ENCODE assay signal across 22 mouse cellular contexts in genomic region chr9:14753947-14754346, GRCm38 (mm10). TPM values are rescaled to one million over a fixed set of nuclear protein-coding genes. Genes with fewer than 3 reads are reported as not detected.
"Had no signal": no experiment of that assay in that cellular context is flagged by ENCODE, and none has a peak within 500 bp of the region (broad histone marks: within the 10 kb centered on the region; RNA-seq: fewer than 3 reads in every experiment).

No protein-coding gene starts in this region.

- H3K4me2 ChIP-seq: liver, embryonic 12.5 days; lung, embryonic 14.5 days; midbrain, embryonic 12.5 days; neural tube, embryonic 13.5 days; neural tube, embryonic 15.5 days had no signal

- H3K4me3 ChIP-seq: liver, embryonic 12.5 days; midbrain, embryonic 10.5 days; midbrain, embryonic 12.5 days; myocyte; neural tube, embryonic 13.5 days; neural tube, embryonic 15.5 days had no signal

- H3K36me3 ChIP-seq: liver, embryonic 12.5 days; midbrain, embryonic 10.5 days; midbrain, embryonic 12.5 days; neural tube, embryonic 13.5 days; neural tube, embryonic 15.5 days had no signal

- ATAC-seq: liver, embryonic 12.5 days; midbrain, embryonic 16.5 days had no signal

- H3K9ac ChIP-seq: liver, embryonic 12.5 days; liver, embryonic 14.5 days; lung, embryonic 14.5 days; midbrain, embryonic 12.5 days; neural tube, embryonic 13.5 days; neural tube, embryonic 15.5 days had no signal

- H3K27ac ChIP-seq: liver, embryonic 12.5 days; liver, embryonic 14.5 days; midbrain, embryonic 10.5 days; midbrain, embryonic 12.5 days; neural tube, embryonic 13.5 days; neural tube, embryonic 15.5 days had no signal

- H3K27me3 ChIP-seq: neural tube, embryonic 15.5 days had no signal

- H3K9me3 ChIP-seq: liver, embryonic 12.5 days; midbrain, embryonic 10.5 days; midbrain, embryonic 12.5 days; neural tube, embryonic 13.5 days; neural tube, embryonic 15.5 days had no signal

- DNase-seq: lung, adult 18-20 months; lung, embryonic 14.5 days; lung, postnatal 10 days; lung, postnatal 4 days; midbrain, embryonic 14.5 days; retina, postnatal 1 day; right cerebral cortex, adult 18-20 months; right cerebral cortex, postnatal 25 days; spleen, adult 18-20 months; thymus, adult 18-20 months; thymus, postnatal 36 days had no signal

RNA-seq across cellular contexts. Expression of gene Piwil4, which starts 13.4 kb away (rescaled TPM):
- polyA plus RNA-seq: lung, embryonic 14.5 days; neural tube, embryonic 13.5 days had no signal

RNA-seq across cellular contexts. Expression of gene 1700012B09Rik, which starts 16.9 kb away (rescaled TPM):
- polyA plus RNA-seq: liver, embryonic 12.5 days; liver, embryonic 14.5 days; liver, embryonic 16.5 days; lung, embryonic 14.5 days; neural tube, embryonic 11.5 days; neural tube, embryonic 13.5 days; stomach, embryonic 14.5 days had no signal
